Comparison of ENCODE assay signal across 14 mouse cellular contexts in genomic region chr4:43613060-43613730, GRCm38 (mm10). TPM values are rescaled to one million over a fixed set of nuclear protein-coding genes. Genes with fewer than 3 reads are reported as not detected.
A peak's percentile ranks its signal among the peaks of the same experiment; 100 is the strongest.
DNase-seq lines count a peak whose midpoint lies in the region; ATAC-seq lines count a peak whose summit lies in the region.
"Had no signal": no experiment of that assay in that cellular context is flagged by ENCODE, and none has a peak within 500 bp of the region (broad histone marks: within the 10 kb centered on the region; RNA-seq: fewer than 3 reads in every experiment).

No protein-coding gene starts in this region.

- H3K9me3 ChIP-seq in midbrain, embryonic 11.5 days (ENCODE audit: control insufficient read depth, low read length): no peaks in the 10 kb centered on the region
- no peaks in the 10 kb centered on the region for H3K9me3 ChIP-seq in midbrain, embryonic 14.5 days (ENCODE audit: control insufficient read depth, low read length)
- no peaks in the 10 kb centered on the region for H3K9me3 ChIP-seq in liver, embryonic 13.5 days (replicated peaks)
- H3K9me3 ChIP-seq: forebrain, embryonic 12.5 days; limb, embryonic 15.5 days had no signal

- H3K9ac ChIP-seq in midbrain, embryonic 11.5 days (ENCODE audit: low read length): no peak overlapping the region
- H3K9ac ChIP-seq in midbrain, embryonic 14.5 days (replicated peaks; ENCODE audit: low read length): no peak overlapping the region
- peak overlapping the region; percentile 41; the same call in 1 of the 2 replicates for H3K9ac ChIP-seq in liver, embryonic 13.5 days
- H3K9ac ChIP-seq: forebrain, embryonic 12.5 days; limb, embryonic 15.5 days had no signal

- H3K36me3 ChIP-seq in midbrain, embryonic 11.5 days (ENCODE audit: control insufficient read depth, insufficient read depth, low read length): no peaks in the 10 kb centered on the region
- H3K36me3 ChIP-seq in midbrain, embryonic 14.5 days (ENCODE audit: control insufficient read depth, insufficient read depth, low read length): no peaks in the 10 kb centered on the region
- no peaks in the 10 kb centered on the region for H3K36me3 ChIP-seq in liver, embryonic 13.5 days
- H3K36me3 ChIP-seq: forebrain, embryonic 12.5 days; limb, embryonic 15.5 days had no signal

- 66% methylated on average over 3 of the region's 3 CpGs for WGBS in midbrain, embryonic 11.5 days
- 70% methylated on average over 3 of the region's 3 CpGs for WGBS in midbrain, embryonic 14.5 days
- 32% methylated on average over 3 of the region's 3 CpGs for WGBS in liver, embryonic 13.5 days (ENCODE audit: insufficient replicate concordance)

- H3K4me1 ChIP-seq in midbrain, embryonic 11.5 days (ENCODE audit: control insufficient read depth, insufficient read depth, low read length): no peaks in the 10 kb centered on the region
- H3K4me1 ChIP-seq in midbrain, embryonic 14.5 days (ENCODE audit: control insufficient read depth, insufficient read depth, low read length): no peaks in the 10 kb centered on the region
- H3K4me1 ChIP-seq in liver, embryonic 13.5 days (replicated peaks): peaks cover 27% of the 10 kb centered on the region
- H3K4me1 ChIP-seq: forebrain, embryonic 12.5 days; limb, embryonic 15.5 days had no signal

- no peak for ATAC-seq in CD4-positive, CD25-positive, alpha-beta regulatory T cell, adult 4 months
- ATAC-seq in midbrain, embryonic 11.5 days (ENCODE audit: low FRiP score): no peak
- no peak for ATAC-seq in midbrain, embryonic 14.5 days (ENCODE audit: low FRiP score, low TSS enrichment)
- ATAC-seq in liver, embryonic 13.5 days (ENCODE audit: low read depth): peak; percentile 81
- peak; percentile 91 for ATAC-seq in megakaryocyte progenitor cell, adult 5-6 weeks (replicated peaks; ENCODE audit: poor library complexity)
- ATAC-seq: hindbrain, postnatal 0 days had no signal

- H3K27me3 ChIP-seq in midbrain, embryonic 11.5 days (ENCODE audit: control insufficient read depth, insufficient read depth, low read length): no peaks in the 10 kb centered on the region
- no peaks in the 10 kb centered on the region for H3K27me3 ChIP-seq in midbrain, embryonic 14.5 days (ENCODE audit: control insufficient read depth, insufficient read depth, low read length)
- no peaks in the 10 kb centered on the region for H3K27me3 ChIP-seq in liver, embryonic 13.5 days
- H3K27me3 ChIP-seq: forebrain, embryonic 12.5 days; limb, embryonic 15.5 days had no signal

- intact Hi-C loops in gastrocnemius, postnatal 14 days (cut with DNase I; ENCODE audit: low total_unique reads): no loop called here

- no peak overlapping the region for H3K27ac ChIP-seq in midbrain, embryonic 11.5 days (ENCODE audit: low read depth, low read length)
- no peak overlapping the region for H3K27ac ChIP-seq in midbrain, embryonic 14.5 days (replicated peaks; ENCODE audit: low read depth, low read length)
- peak overlapping the region; percentile 75 for H3K27ac ChIP-seq in liver, embryonic 13.5 days
- H3K27ac ChIP-seq: forebrain, embryonic 12.5 days; hindbrain, postnatal 0 days; limb, embryonic 15.5 days had no signal

- H3K4me3 ChIP-seq in midbrain, embryonic 11.5 days (ENCODE audit: low read depth, low read length): no peak overlapping the region
- no peak overlapping the region for H3K4me3 ChIP-seq in midbrain, embryonic 14.5 days (replicated peaks; ENCODE audit: low read depth, low read length)
- H3K4me3 ChIP-seq in liver, embryonic 13.5 days (replicated peaks): no peak overlapping the region
- H3K4me3 ChIP-seq: forebrain, embryonic 12.5 days; limb, embryonic 15.5 days had no signal

- no peak overlapping the region for H3K4me2 ChIP-seq in midbrain, embryonic 11.5 days
- H3K4me2 ChIP-seq in midbrain, embryonic 14.5 days (ENCODE audit: low read length): no peak overlapping the region
- peak overlapping the region; percentile 54 for H3K4me2 ChIP-seq in liver, embryonic 13.5 days
- H3K4me2 ChIP-seq: forebrain, embryonic 12.5 days; limb, embryonic 15.5 days had no signal

- DNase-seq in CD4-positive, CD25-positive, alpha-beta regulatory T cell, adult 2 months (ENCODE audit: low read depth, low spot score): peak; percentile 20
- DNase-seq in midbrain, embryonic 11.5 days (ENCODE audit: low spot score, missing footprints): peak; percentile 83
- DNase-seq in midbrain, embryonic 14.5 days: no peak
- DNase-seq in liver, embryonic 13.5 days: no peak
- DNase-seq in gastrocnemius, postnatal 14 days: no peak
- DNase-seq in cerebellum, adult 8-10 months: no peak
- DNase-seq: right cerebral cortex, adult 18-20 months had no signal

RNA-seq across cellular contexts. Expression of gene Npr2, which starts 18.5 kb away (rescaled TPM):
- not detected for polyA plus RNA-seq in CD4-positive, CD25-positive, alpha-beta regulatory T cell, adult 4 months (2017; shearing (Covaris generic))
- 14.0 and 15.5 TPM in 2 replicates for polyA plus RNA-seq in midbrain, embryonic 11.5 days (2014; fragmentation: Nextera tagmentation; extraction: Ambion mirVana)
- polyA plus RNA-seq in midbrain, embryonic 14.5 days (2014; fragmentation: Nextera tagmentation; extraction: Ambion mirVana): 15.1 and 16.2 TPM in 2 replicates
- polyA plus RNA-seq in liver, embryonic 13.5 days (2015; fragmentation: Nextera tagmentation; extraction: Ambion mirVana): 0.80 and 0.89 TPM in 2 replicates
- total RNA-seq in megakaryocyte progenitor cell, adult 5-6 weeks (2015): 0.30 and 1.4 TPM in 2 replicates
- total RNA-seq in megakaryocyte progenitor cell, adult 5-6 weeks (2017): 0.21 and 1.3 TPM in 2 replicates
- total RNA-seq in gastrocnemius, postnatal 14 days (2021): 10 to 100 TPM; 29.5 to 31.4 TPM

RNA-seq across cellular contexts. Expression of gene Msmp, which starts 28.9 kb away (rescaled TPM):
- polyA plus RNA-seq in CD4-positive, CD25-positive, alpha-beta regulatory T cell, adult 4 months (2017; shearing (Covaris generic)): not detected
- polyA plus RNA-seq in midbrain, embryonic 11.5 days (2014; fragmentation: Nextera tagmentation; extraction: Ambion mirVana): 0.63 TPM in 1 of 2 replicates, not detected in the other
- polyA plus RNA-seq in midbrain, embryonic 14.5 days (2014; fragmentation: Nextera tagmentation; extraction: Ambion mirVana): 2.1 TPM in 2 replicates
- polyA plus RNA-seq in liver, embryonic 13.5 days (2015; fragmentation: Nextera tagmentation; extraction: Ambion mirVana): 0.60 TPM in 1 of 2 replicates, not detected in the other
- total RNA-seq in megakaryocyte progenitor cell, adult 5-6 weeks (2015): not detected in 2 replicates
- not detected in 2 replicates for total RNA-seq in megakaryocyte progenitor cell, adult 5-6 weeks (2017)
- under 1 TPM in 1 of 2 experiments, not detected in 1; 0.29 TPM for total RNA-seq in gastrocnemius, postnatal 14 days (2021)
- total RNA-seq: gastrocnemius, postnatal 4 days; hindbrain, postnatal 0 days; layer of hippocampus, postnatal 14 days had no signal

RNA-seq across cellular contexts. Expression of gene Gba2, which starts 34.5 kb away (rescaled TPM):
- 10 to 100 TPM; 12.1 to 15.5 TPM for polyA plus RNA-seq in CD4-positive, CD25-positive, alpha-beta regulatory T cell, adult 4 months (2017; shearing (Covaris generic))
- polyA plus RNA-seq in midbrain, embryonic 11.5 days (2014; fragmentation: Nextera tagmentation; extraction: Ambion mirVana): 24.5 and 26.1 TPM in 2 replicates
- 50.5 and 53.4 TPM in 2 replicates for polyA plus RNA-seq in midbrain, embryonic 14.5 days (2014; fragmentation: Nextera tagmentation; extraction: Ambion mirVana)
- 16.5 and 18.1 TPM in 2 replicates for polyA plus RNA-seq in liver, embryonic 13.5 days (2015; fragmentation: Nextera tagmentation; extraction: Ambion mirVana)
- total RNA-seq in megakaryocyte progenitor cell, adult 5-6 weeks (2015): 4.8 and 9.3 TPM in 2 replicates
- 7.2 and 8.1 TPM in 2 replicates for total RNA-seq in megakaryocyte progenitor cell, adult 5-6 weeks (2017)
- total RNA-seq in gastrocnemius, postnatal 14 days (2021): 1 to 10 TPM; 5.1 to 6.2 TPM

RNA-seq across cellular contexts. Expression of gene Rgp1, which starts 34.7 kb away (rescaled TPM):
- polyA plus RNA-seq in CD4-positive, CD25-positive, alpha-beta regulatory T cell, adult 4 months (2017; shearing (Covaris generic)): 10 to 100 TPM in 1 of 2 experiments, 1 to 10 TPM in 1; 6.7 to 13.0 TPM
- polyA plus RNA-seq in midbrain, embryonic 11.5 days (2014; fragmentation: Nextera tagmentation; extraction: Ambion mirVana): 22.0 and 25.2 TPM in 2 replicates
- polyA plus RNA-seq in midbrain, embryonic 14.5 days (2014; fragmentation: Nextera tagmentation; extraction: Ambion mirVana): 27.2 and 28.5 TPM in 2 replicates
- 13.8 and 15.1 TPM in 2 replicates for polyA plus RNA-seq in liver, embryonic 13.5 days (2015; fragmentation: Nextera tagmentation; extraction: Ambion mirVana)
- 20.6 and 23.3 TPM in 2 replicates for total RNA-seq in megakaryocyte progenitor cell, adult 5-6 weeks (2015)
- 8.7 and 14.5 TPM in 2 replicates for total RNA-seq in megakaryocyte progenitor cell, adult 5-6 weeks (2017)
- total RNA-seq in gastrocnemius, postnatal 14 days (2021): 10 to 100 TPM; 21.9 to 22.3 TPM

RNA-seq across cellular contexts. Expression of gene Spag8, which starts 40.2 kb away (rescaled TPM):
- not detected for polyA plus RNA-seq in CD4-positive, CD25-positive, alpha-beta regulatory T cell, adult 4 months (2017; shearing (Covaris generic))
- polyA plus RNA-seq in midbrain, embryonic 11.5 days (2014; fragmentation: Nextera tagmentation; extraction: Ambion mirVana): 2.9 and 3.4 TPM in 2 replicates
- 5.1 and 5.8 TPM in 2 replicates for polyA plus RNA-seq in midbrain, embryonic 14.5 days (2014; fragmentation: Nextera tagmentation; extraction: Ambion mirVana)
- 0.10 and 0.12 TPM in 2 replicates for polyA plus RNA-seq in liver, embryonic 13.5 days (2015; fragmentation: Nextera tagmentation; extraction: Ambion mirVana)
- 0.22 TPM in 1 of 2 replicates, not detected in the other for total RNA-seq in megakaryocyte progenitor cell, adult 5-6 weeks (2015)
- total RNA-seq in megakaryocyte progenitor cell, adult 5-6 weeks (2017): 0.71 TPM in 1 of 2 replicates, not detected in the other
- not detected for total RNA-seq in gastrocnemius, postnatal 14 days (2021)

Comparison
In these comparisons a context has a peak if more than half of its experiments do, and no peak if none do; other contexts are left out.
1. DNase-seq: peak in CD4-positive, CD25-positive, alpha-beta regulatory T cell, adult 2 months (single experiment) and midbrain, embryonic 11.5 days (single experiment); none in midbrain, embryonic 14.5 days (single experiment), liver, embryonic 13.5 days (single experiment), gastrocnemius, postnatal 14 days (single experiment) and cerebellum, adult 8-10 months (single experiment).
2. ATAC-seq: peak in liver, embryonic 13.5 days (single experiment) and megakaryocyte progenitor cell, adult 5-6 weeks (single experiment); none in CD4-positive, CD25-positive, alpha-beta regulatory T cell, adult 4 months (single experiment), midbrain, embryonic 11.5 days (single experiment) and midbrain, embryonic 14.5 days (single experiment).